9 mouse cellular contexts compared by ENCODE assay signal in genomic region chr19:43384978-43385431, GRCm38 (mm10). TPM values are rescaled to one million over a fixed set of nuclear protein-coding genes. Genes with fewer than 3 reads are reported as not detected.
DNase-seq lines count a peak whose midpoint lies in the region; ATAC-seq lines count a peak whose summit lies in the region.
"Had no signal": no experiment of that assay in that cellular context is flagged by ENCODE, and none has a peak within 500 bp of the region (broad histone marks: within the 10 kb centered on the region; RNA-seq: fewer than 3 reads in every experiment).

No protein-coding gene starts in this region.

- no peak for DNase-seq in kidney, adult 9 months
- DNase-seq in midbrain, embryonic 10.5 days (ENCODE audit: low spot score) = peak; percentile 59
- DNase-seq in right cerebral cortex, postnatal 14 days = no peak
- no peak for DNase-seq in left cerebral cortex, adult 11 months (ENCODE audit: low spot score)

- peak overlapping the region; percentile 50 for H3K4me2 ChIP-seq in kidney, embryonic 14.5 days (replicated peaks; ENCODE audit: low read depth, low read length)
- peak overlapping the region; percentile 75 for H3K4me2 ChIP-seq in embryonic facial prominence, embryonic 13.5 days
- H3K4me2 ChIP-seq in hindbrain, embryonic 12.5 days (replicated peaks) = peak overlapping the region; percentile 54

- peaks cover 15% of the 10 kb centered on the region; the same call in 1 of the 2 replicates for H3K4me1 ChIP-seq in kidney, embryonic 14.5 days (ENCODE audit: control insufficient read depth, insufficient read depth, low read length)
- H3K4me1 ChIP-seq in embryonic facial prominence, embryonic 13.5 days = peaks cover 23% of the 10 kb centered on the region
- peaks cover 24% of the 10 kb centered on the region for H3K4me1 ChIP-seq in hindbrain, embryonic 12.5 days
- H3K4me1 ChIP-seq in midbrain, embryonic 10.5 days = peaks cover 46% of the 10 kb centered on the region

- H3K9me3 ChIP-seq in kidney, embryonic 14.5 days (ENCODE audit: control insufficient read depth, low read length) = no peaks in the 10 kb centered on the region
- H3K9me3 ChIP-seq in embryonic facial prominence, embryonic 13.5 days = no peaks in the 10 kb centered on the region
- H3K9me3 ChIP-seq in hindbrain, embryonic 12.5 days (replicated peaks) = no peaks in the 10 kb centered on the region
- no peaks in the 10 kb centered on the region for H3K9me3 ChIP-seq in midbrain, embryonic 10.5 days (replicated peaks)
- H3K9me3 ChIP-seq: G1E had no signal

- peaks cover 50% of the 10 kb centered on the region for H3K27me3 ChIP-seq in kidney, embryonic 14.5 days (ENCODE audit: control insufficient read depth, insufficient read depth, low read length)
- peaks cover 50% of the 10 kb centered on the region for H3K27me3 ChIP-seq in embryonic facial prominence, embryonic 13.5 days
- H3K27me3 ChIP-seq in hindbrain, embryonic 12.5 days = peaks cover 77% of the 10 kb centered on the region
- H3K27me3 ChIP-seq in midbrain, embryonic 10.5 days (ENCODE audit: low read depth, poor library complexity, severe bottlenecking) = peaks cover 91% of the 10 kb centered on the region

- peak overlapping the region; percentile 35 for H3K4me3 ChIP-seq in kidney, embryonic 14.5 days (ENCODE audit: low read length)
- peak overlapping the region; percentile 53 for H3K4me3 ChIP-seq in embryonic facial prominence, embryonic 13.5 days
- H3K4me3 ChIP-seq in hindbrain, embryonic 12.5 days = peak overlapping the region; percentile 32
- H3K4me3 ChIP-seq in midbrain, embryonic 10.5 days = peak overlapping the region; percentile 50

- H3K27ac ChIP-seq in kidney, embryonic 14.5 days (ENCODE audit: low read depth, low read length) = no peak overlapping the region
- peak overlapping the region; percentile 96 for H3K27ac ChIP-seq in embryonic facial prominence, embryonic 13.5 days
- H3K27ac ChIP-seq in hindbrain, embryonic 12.5 days = no peak overlapping the region
- no peak overlapping the region; the same call in 1 of the 2 replicates for H3K27ac ChIP-seq in midbrain, embryonic 10.5 days (replicated peaks)

- peak overlapping the region; percentile 31; the same call in 1 of the 2 replicates for H3K9ac ChIP-seq in kidney, embryonic 14.5 days (ENCODE audit: low read depth, low read length)
- peak overlapping the region; percentile 90 for H3K9ac ChIP-seq in embryonic facial prominence, embryonic 13.5 days
- H3K9ac ChIP-seq in hindbrain, embryonic 12.5 days = peak overlapping the region; percentile 13; the same call in 1 of the 2 replicates

- WGBS in kidney, embryonic 14.5 days = under 1% methylated on average over 25 of the region's 25 CpGs
- WGBS in embryonic facial prominence, embryonic 13.5 days = 1% methylated on average over 25 of the region's 25 CpGs
- 1% methylated on average over 25 of the region's 25 CpGs for WGBS in hindbrain, embryonic 12.5 days
- under 1% methylated on average over 25 of the region's 25 CpGs for WGBS in midbrain, embryonic 10.5 days

- no peak for ATAC-seq in kidney, embryonic 14.5 days (ENCODE audit: low FRiP score, low TSS enrichment)
- ATAC-seq in embryonic facial prominence, embryonic 13.5 days (ENCODE audit: insufficient number of reproducible peaks, insufficient read depth, low FRiP score, low TSS enrichment, low read depth) = no peak
- no peak for ATAC-seq in hindbrain, embryonic 12.5 days (ENCODE audit: low FRiP score)
- no peak for ATAC-seq in megakaryocyte, adult 5-6 weeks (ENCODE audit: poor library complexity, severe bottlenecking)

- no peaks in the 10 kb centered on the region for H3K36me3 ChIP-seq in kidney, embryonic 14.5 days (ENCODE audit: control insufficient read depth, insufficient read depth, low read length)
- no peaks in the 10 kb centered on the region for H3K36me3 ChIP-seq in embryonic facial prominence, embryonic 13.5 days
- no peaks in the 10 kb centered on the region for H3K36me3 ChIP-seq in hindbrain, embryonic 12.5 days
- no peaks in the 10 kb centered on the region for H3K36me3 ChIP-seq in midbrain, embryonic 10.5 days
- H3K36me3 ChIP-seq: G1E had no signal

RNA-seq across cellular contexts. Expression of gene Hpse2, which starts 3.1 kb away (rescaled TPM):
- polyA plus RNA-seq in kidney, embryonic 14.5 days (2014; fragmentation: Nextera tagmentation; extraction: Ambion mirVana) = 0.24 and 0.58 TPM in 2 replicates
- polyA plus RNA-seq in embryonic facial prominence, embryonic 13.5 days (2015; fragmentation: Nextera tagmentation; extraction: Ambion mirVana) = 37.8 and 40.4 TPM in 2 replicates
- 1.3 and 1.6 TPM in 2 replicates for polyA plus RNA-seq in hindbrain, embryonic 12.5 days (2016; fragmentation: Nextera tagmentation; extraction: Ambion mirVana)
- 0.39 and 0.45 TPM in 2 replicates for polyA plus RNA-seq in midbrain, embryonic 10.5 days (2016; fragmentation: Nextera tagmentation; extraction: Ambion mirVana)
- total RNA-seq in megakaryocyte, adult 5-6 weeks (2015) = not detected in 2 replicates
- total RNA-seq in megakaryocyte, adult 5-6 weeks (2017) = not detected in 2 replicates
- polyA plus RNA-seq: G1E had no signal

RNA-seq across cellular contexts. Expression of gene Cnnm1, which starts 55.2 kb away (rescaled TPM):
- polyA plus RNA-seq in kidney, embryonic 14.5 days (2014; fragmentation: Nextera tagmentation; extraction: Ambion mirVana) = 0.13 TPM in 1 of 2 replicates, not detected in the other
- 2.8 and 3.6 TPM in 2 replicates for polyA plus RNA-seq in embryonic facial prominence, embryonic 13.5 days (2015; fragmentation: Nextera tagmentation; extraction: Ambion mirVana)
- 0.66 and 0.67 TPM in 2 replicates for polyA plus RNA-seq in hindbrain, embryonic 12.5 days (2016; fragmentation: Nextera tagmentation; extraction: Ambion mirVana)
- 0.27 and 0.53 TPM in 2 replicates for polyA plus RNA-seq in midbrain, embryonic 10.5 days (2016; fragmentation: Nextera tagmentation; extraction: Ambion mirVana)
- total RNA-seq in megakaryocyte, adult 5-6 weeks (2015) = 0.02 and 0.05 TPM in 2 replicates
- total RNA-seq in megakaryocyte, adult 5-6 weeks (2017) = not detected in 2 replicates

Comparison
In these comparisons a context has a peak if more than half of its experiments do, and no peak if none do; other contexts are left out.
1. H3K9ac ChIP-seq: peak in every context shown above with its lines; median percentile 90 in embryonic facial prominence, embryonic 13.5 days; 31 in kidney, embryonic 14.5 days; 13 in hindbrain, embryonic 12.5 days.
2. RNA of gene Hpse2, which starts 3.1 kb away (polyA plus RNA-seq): 37.8 to 40.4 TPM in embryonic facial prominence, embryonic 13.5 days; 1.3 to 1.6 TPM in hindbrain, embryonic 12.5 days, 0.24 to 0.58 TPM in kidney, embryonic 14.5 days and 0.39 to 0.45 TPM in midbrain, embryonic 10.5 days; every median in the first group is over 10 times any median in the second.
3. Peak in every context shown above with its lines, with median percentiles within 50 percentile points of each other: H3K4me2 ChIP-seq and H3K4me3 ChIP-seq.